Mouse (Mus musculus) kidney, embryonic 16.5 days (tissue): ENCODE data around the gene Arf4. TPM values are rescaled to one million over a fixed set of nuclear protein-coding genes. Genes with fewer than 3 reads are reported as not detected.

Experiments used
- ATAC-seq: fragments of 200-750 bp; cut with Nextera tagmentation; 2 replicates; pipeline ENCODE4 v1.8.0; 2017; ENCODE audit warnings: moderate TSS enrichment; ENCODE audit not compliant: low FRiP score, low TSS enrichment
- H3K27ac ChIP-seq: fragments of 300-500 bp; sonication (generic); 2 replicates; pipeline ENCODE4 v1.5.1; 2014; ENCODE audit warnings: low read length
- H3K27me3 ChIP-seq: fragments of 300-500 bp; sonication (generic); 2 replicates; pipeline ENCODE4 v1.6.1; 2014; ENCODE audit warnings: low read length, control low read depth, mixed read lengths; ENCODE audit not compliant: insufficient read depth
- H3K36me3 ChIP-seq: fragments of 300-500 bp; sonication (generic); 2 replicates; pipeline ENCODE4 v1.6.1; 2014; ENCODE audit warnings: low read length, control low read depth, mixed read lengths; ENCODE audit not compliant: insufficient read depth
- H3K4me1 ChIP-seq: fragments of 300-500 bp; sonication (generic); 2 replicates; pipeline ENCODE4 v1.6.1; 2014; ENCODE audit warnings: low read length, control low read depth, mixed read lengths; ENCODE audit not compliant: insufficient read depth
- H3K4me2 ChIP-seq: fragments of 300-500 bp; sonication (generic); replicated peaks from 2 replicates; pipeline ENCODE4 v1.6.1; 2014; ENCODE audit warnings: low read depth, low read length
- H3K4me3 ChIP-seq: fragments of 300-500 bp; sonication (generic); 2 replicates; pipeline ENCODE4 v1.5.1; 2014; ENCODE audit warnings: mild to moderate bottlenecking, low read length
- H3K9ac ChIP-seq: fragments of 300-500 bp; sonication (generic); replicated peaks from 2 replicates; pipeline ENCODE4 v1.6.1; 2014; ENCODE audit warnings: low read length
- H3K9me3 ChIP-seq: fragments of 300-500 bp; sonication (generic); 2 replicates; pipeline ENCODE4 v1.6.1; 2016; ENCODE audit warnings: low read length, control low read depth
- WGBS: fragments of 180-500 bp; shearing (Covaris S2); extraction: QIAGEN DNeasy Blood & Tissue Kit; methylation state at CpG from one replicate; pipeline ENCODE4 v1.1.7; 2014; 5-methylcytosine and 5-hydroxymethylcytosine counted together
- polyA plus RNA-seq: library from polyadenylated mRNA; unstranded; fragments of >200 nt; fragmentation: Nextera tagmentation; extraction: Ambion mirVana; gene quantifications from 2 replicates; pipeline ENCODE4 v1.2.1, GENCODE M21; 2015

The Arf4 gene
- polyA plus RNA-seq = 589 and 630 TPM in 2 replicates

GRCm38 (mm10) chr14:26637851-26638707 lies at the start of gene Arf4:
TSS of gene Arf4 (plus strand) at chr14:26638074.
- no peaks in the 10 kb centered on the region for H3K9me3 ChIP-seq
- no peaks in the 10 kb centered on the region for H3K36me3 ChIP-seq
- H3K27me3 ChIP-seq = no peaks in the 10 kb centered on the region
- under 1% methylated on average over 81 of the region's 83 CpGs for WGBS
- H3K4me2 ChIP-seq = peak within 1 kb of the TSS; percentile 71
- ATAC-seq = peak; percentile 99
- H3K4me3 ChIP-seq = peak within 1 kb of the TSS; percentile 97
- H3K9ac ChIP-seq = peak within 1 kb of the TSS; percentile 99
- peak within 1 kb of the TSS; percentile 98 for H3K27ac ChIP-seq
- H3K4me1 ChIP-seq = peaks cover 21% of the 10 kb centered on the region

- H3K9ac ChIP-seq = no peak overlapping the region
- ATAC-seq = no peak
- H3K4me1 ChIP-seq = peaks cover 10% of the 10 kb centered on the region
- no peak overlapping the region for H3K27ac ChIP-seq
- no peaks in the 10 kb centered on the region for H3K9me3 ChIP-seq
- peaks cover 3% of the 10 kb centered on the region; the same call in 1 of the 2 replicates for H3K36me3 ChIP-seq
- H3K4me3 ChIP-seq = no peak overlapping the region
- no peaks in the 10 kb centered on the region for H3K27me3 ChIP-seq
- no peak overlapping the region for H3K4me2 ChIP-seq
Measured at GRCm38 (mm10) chr14:26591353-26591752, 46.5 kb upstream of the Arf4 start.

DNA sequence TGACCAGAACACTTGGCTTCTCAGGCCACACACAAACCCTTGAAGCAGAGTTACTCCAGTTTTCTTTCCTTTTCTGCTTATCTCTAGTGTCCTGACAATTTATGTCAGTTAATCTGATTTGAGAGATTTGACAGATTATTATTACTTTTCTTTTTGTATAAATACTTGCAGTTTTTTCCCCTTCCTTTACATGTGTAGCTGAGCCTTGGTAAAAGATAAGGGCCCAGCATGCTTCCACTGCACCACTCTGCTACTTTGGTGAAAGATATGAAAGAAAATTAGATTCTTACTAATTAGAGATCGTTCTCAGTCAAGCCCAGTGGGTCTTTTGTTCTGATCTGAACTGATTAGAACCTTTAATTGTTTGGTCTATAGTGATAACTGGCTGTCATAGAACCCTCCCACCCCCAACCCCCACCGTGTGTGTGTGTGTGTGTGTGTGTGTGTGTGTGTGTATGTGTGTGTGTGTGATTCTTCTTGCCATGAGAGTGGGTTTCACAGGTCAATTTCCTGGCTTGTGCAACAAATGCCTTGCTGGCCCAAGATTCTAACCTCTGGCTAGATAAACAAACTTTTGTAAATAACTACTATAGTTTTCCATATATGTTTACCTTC lies 44.5 kb upstream of the Arf4 start:
- H3K9ac ChIP-seq = no peak overlapping the region
- 91% methylated on average over 2 of the region's 2 CpGs for WGBS
- H3K4me3 ChIP-seq = no peak overlapping the region
- peaks cover 22% of the 10 kb centered on the region for H3K36me3 ChIP-seq
- H3K4me2 ChIP-seq = no peak overlapping the region
- H3K9me3 ChIP-seq = peaks cover 5% of the 10 kb centered on the region; the same call in 1 of the 2 replicates
- ATAC-seq = no peak
- H3K27me3 ChIP-seq = no peaks in the 10 kb centered on the region
- H3K27ac ChIP-seq = no peak overlapping the region
- 0 out of 2 replicates have a peak, but pooled peaks cover 2% of the 10 kb centered on the region for H3K4me1 ChIP-seq

DNA sequence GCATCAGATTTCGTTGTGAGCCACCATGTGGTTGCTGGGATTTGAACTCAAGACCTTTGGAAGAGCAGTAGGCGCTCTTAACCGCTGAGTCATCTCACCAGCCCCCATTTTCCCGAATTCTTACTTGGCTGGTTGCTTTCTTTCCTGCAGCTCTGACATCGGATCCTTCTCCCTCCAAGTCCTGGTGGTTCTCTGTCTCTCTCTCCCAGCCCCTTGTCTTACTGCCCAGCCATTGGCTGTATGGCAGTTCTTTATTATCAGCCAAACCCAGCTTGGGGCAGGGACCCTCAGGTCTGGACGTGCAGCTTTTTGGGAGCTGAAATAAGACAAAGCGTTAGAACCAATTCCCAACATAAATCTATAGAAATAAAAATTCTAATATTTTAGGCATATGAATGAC lies 42.7 kb upstream of the Arf4 start:
- H3K27ac ChIP-seq = peak overlapping the region; percentile 51
- no peak overlapping the region for H3K4me2 ChIP-seq
- H3K4me1 ChIP-seq = 0 out of 2 replicates have a peak, but pooled peaks cover 2% of the 10 kb centered on the region
- no peak overlapping the region for H3K9ac ChIP-seq
- H3K27me3 ChIP-seq = no peaks in the 10 kb centered on the region
- H3K36me3 ChIP-seq = peaks cover 25% of the 10 kb centered on the region
- peaks cover 6% of the 10 kb centered on the region; the same call in 1 of the 2 replicates for H3K9me3 ChIP-seq
- ATAC-seq = no peak
- H3K4me3 ChIP-seq = no peak overlapping the region
- 84% methylated on average over 7 of the region's 7 CpGs for WGBS

DNA sequence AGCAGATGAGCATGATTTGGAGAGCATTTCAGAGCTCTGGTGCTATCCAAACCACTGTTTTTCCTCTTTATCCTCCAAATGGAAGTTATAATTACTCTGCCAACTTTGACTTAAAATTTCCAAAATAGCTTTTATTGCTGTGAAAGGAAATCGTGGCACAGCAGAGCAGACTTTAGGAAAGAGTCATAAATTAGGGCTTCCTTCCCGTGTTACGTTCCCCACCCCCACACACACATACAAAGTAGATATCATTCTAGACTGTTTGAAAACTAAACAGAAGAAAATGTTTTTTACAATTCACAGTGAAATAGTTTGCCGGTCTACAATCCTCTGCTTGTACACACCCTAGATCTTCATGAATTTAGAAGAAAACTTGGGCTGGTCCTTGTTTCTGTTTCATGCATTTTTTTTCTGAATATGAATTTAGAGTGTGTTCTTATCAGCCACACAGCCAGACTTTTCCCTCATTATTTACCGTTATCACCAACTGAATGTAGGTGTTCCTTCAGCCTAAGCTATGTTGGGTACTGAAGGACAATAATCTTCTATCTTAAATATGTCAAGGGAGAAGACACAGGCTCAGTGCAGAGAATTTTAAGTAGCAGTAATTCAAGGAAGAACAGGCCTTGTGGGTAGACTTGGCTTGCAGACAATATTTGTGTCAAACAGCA lies 42.0 kb upstream of the Arf4 start:
- peaks cover 6% of the 10 kb centered on the region; the same call in 1 of the 2 replicates for H3K9me3 ChIP-seq
- no peak overlapping the region for H3K4me3 ChIP-seq
- H3K9ac ChIP-seq = no peak overlapping the region
- no peak for ATAC-seq
- no peak overlapping the region for H3K4me2 ChIP-seq
- 0 out of 2 replicates have a peak, but pooled peaks cover 2% of the 10 kb centered on the region for H3K4me1 ChIP-seq
- no peaks in the 10 kb centered on the region for H3K27me3 ChIP-seq
- peaks cover 30% of the 10 kb centered on the region for H3K36me3 ChIP-seq
- H3K27ac ChIP-seq = peak overlapping the region; percentile 65
- WGBS = 39% methylated on average over 5 of the region's 5 CpGs

- H3K27ac ChIP-seq = no peak overlapping the region
- WGBS = 62% methylated on average over 4 of the region's 4 CpGs
- H3K36me3 ChIP-seq = peaks cover 44% of the 10 kb centered on the region
- no peak for ATAC-seq
- H3K4me1 ChIP-seq = no peaks in the 10 kb centered on the region
- H3K4me3 ChIP-seq = no peak overlapping the region
- no peak overlapping the region for H3K4me2 ChIP-seq
- no peaks in the 10 kb centered on the region for H3K27me3 ChIP-seq
- H3K9me3 ChIP-seq = no peaks in the 10 kb centered on the region
- H3K9ac ChIP-seq = no peak overlapping the region
Measured at GRCm38 (mm10) chr14:26605354-26605753, 32.5 kb upstream of the Arf4 start.

- ATAC-seq = no peak
- no peaks in the 10 kb centered on the region for H3K27me3 ChIP-seq
- H3K4me3 ChIP-seq = no peak overlapping the region
- no peaks in the 10 kb centered on the region for H3K4me1 ChIP-seq
- no peak overlapping the region for H3K4me2 ChIP-seq
- no peak overlapping the region for H3K9ac ChIP-seq
- H3K36me3 ChIP-seq = peaks cover 42% of the 10 kb centered on the region
- WGBS = 90% methylated on average over 1 of the region's 1 CpGs
- H3K9me3 ChIP-seq = no peaks in the 10 kb centered on the region
- H3K27ac ChIP-seq = no peak overlapping the region
Measured at GRCm38 (mm10) chr14:26609674-26610073, 28.2 kb upstream of the Arf4 start.

- no peak overlapping the region for H3K4me3 ChIP-seq
- no peaks in the 10 kb centered on the region for H3K4me1 ChIP-seq
- H3K27ac ChIP-seq = no peak overlapping the region
- ATAC-seq = no peak
- peaks cover 37% of the 10 kb centered on the region for H3K36me3 ChIP-seq
- no peak overlapping the region for H3K9ac ChIP-seq
- no peaks in the 10 kb centered on the region for H3K27me3 ChIP-seq
- H3K9me3 ChIP-seq = no peaks in the 10 kb centered on the region
- 87% methylated on average over 4 of the region's 4 CpGs for WGBS
- no peak overlapping the region for H3K4me2 ChIP-seq
Measured at GRCm38 (mm10) chr14:26610689-26611088, 27.2 kb upstream of the Arf4 start.

DNA sequence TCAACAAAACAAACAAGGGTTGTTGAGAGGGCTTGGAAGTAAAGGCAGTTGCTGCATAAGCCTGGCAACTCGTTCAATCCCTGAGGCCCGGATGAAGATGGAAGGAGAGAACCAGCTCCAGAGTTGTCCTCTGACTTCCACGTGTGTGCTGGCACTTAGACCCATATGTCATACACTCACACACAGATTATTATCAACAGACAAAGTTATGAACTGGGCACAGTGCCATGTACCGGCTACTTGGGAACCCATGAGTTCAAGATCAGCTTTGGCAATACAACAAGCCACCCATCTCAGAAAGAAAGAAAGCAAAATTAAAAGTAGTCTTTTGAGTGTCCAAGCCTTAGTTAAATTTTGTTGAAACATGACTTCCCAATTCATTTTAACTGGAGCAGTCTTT lies 12.6 kb upstream of the Arf4 start:
- Histone ChIP-seq H3K4me3 (no peak overlapping the region), H3K9ac (no peak overlapping the region), H3K27me3 (no peaks in the 10 kb centered on the region), H3K27ac (no peak overlapping the region), H3K36me3 (peaks cover 60% of the 10 kb centered on the region), H3K4me1 (no peaks in the 10 kb centered on the region), H3K9me3 (no peaks in the 10 kb centered on the region), H3K4me2 (no peak overlapping the region)
- no peak for ATAC-seq
- WGBS = 85% methylated on average over 4 of the region's 4 CpGs
